Mouse (Mus musculus) left cerebral cortex, adult 18-20 months (tissue): ENCODE results near the gene Slc7a9. TPM values are rescaled to one million over a fixed set of nuclear protein-coding genes. Genes with fewer than 3 reads are reported as not detected.

Experiments used
- total RNA-seq, 2 experiments: library from RNA; stranded (reverse); gene quantifications; 2 replicates each; pipeline ENCODE4 v1.2.3; 2021

Gene Slc7a9
- total RNA-seq, 2 experiments from 2014 or later, result not detected

Other genes starting within 250 kb of the Slc7a9 start
- gene Lrp3, start 233.3 kb upstream of the Slc7a9 start, total RNA-seq, result 10 to 100 TPM; 79.8 to 83.6 TPM
- gene Gpatch1, start 130.4 kb upstream of the Slc7a9 start, total RNA-seq, result 10 to 100 TPM; 23.3 to 24.4 TPM
- gene Rhpn2, start 114.6 kb upstream of the Slc7a9 start, total RNA-seq, result 1 to 10 TPM; 5.3 to 6.2 TPM
- 1 to 10 TPM; 4.8 to 5.0 TPM for gene Faap24, start 52.0 kb upstream of the Slc7a9 start, total RNA-seq
- gene Cep89, start 51.8 kb upstream of the Slc7a9 start, total RNA-seq, result 10 to 100 TPM; 18.2 to 18.9 TPM
- under 1 TPM; 0.40 to 0.59 TPM for gene Tdrd12, start 88.9 kb downstream of the Slc7a9 start, total RNA-seq
- 10 to 100 TPM; 68.2 to 70.0 TPM for gene Nudt19, start 107.5 kb downstream of the Slc7a9 start, total RNA-seq
- under 1 TPM; 0.58 to 0.68 TPM for gene Rgs9bp, start 136.8 kb downstream of the Slc7a9 start, total RNA-seq
- 10 to 100 TPM; 39.8 to 44.5 TPM for gene Ankrd27, start 137.4 kb downstream of the Slc7a9 start, total RNA-seq
- gene Pdcd5, start 198.7 kb downstream of the Slc7a9 start, total RNA-seq, result 10 to 100 TPM; 65.5 to 67.8 TPM